Mouse (Mus musculus) spleen, adult 2 months (tissue): Measurements from ENCODE around the gene Eml2.

ENCODE experiments used
- CTCF ChIP-seq: fragments of 200-500 bp; IDR thresholded peaks from 2 replicates; pipeline ENCODE4 v1.5.1; 2011; ENCODE audit warnings: mild to moderate bottlenecking, inconsistent platforms; ENCODE audit not compliant: insufficient read depth, insufficient read length, insufficient replicate concordance; ENCODE audit errors: extremely low read depth
- POLR2A ChIP-seq: fragments of 200-500 bp; IDR thresholded peaks from 2 replicates; pipeline ENCODE4 v1.6.1; 2011; ENCODE audit warnings: low read depth, low read length, inconsistent platforms

DNA sequence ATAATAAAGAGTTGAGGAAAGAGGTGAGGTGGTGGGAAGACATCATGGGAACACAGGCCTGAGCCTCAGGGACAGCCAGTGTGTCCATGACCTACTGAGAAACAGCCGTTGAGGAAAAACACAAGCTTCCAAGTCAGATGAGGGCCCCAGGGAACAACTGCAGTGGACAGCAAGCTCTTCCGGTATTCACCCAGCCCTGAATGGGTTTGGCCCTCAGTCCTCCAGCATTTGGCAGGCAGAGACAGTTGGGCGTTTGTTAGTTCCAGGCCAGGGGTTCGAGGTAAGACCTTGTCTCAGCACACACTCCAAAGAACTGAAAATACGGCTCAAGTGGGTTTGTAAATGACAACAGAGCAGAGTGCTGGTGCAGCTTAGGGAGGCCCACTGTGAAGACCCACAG is 77.2 kb downstream of the Eml2 start:
- TF ChIP-seq CTCF (no peak), POLR2A (no peak)
